Mouse (Mus musculus): ENCODE results near the gene Wwox.

Wwox gene

GRCm38 (mm10) chr8:115267196-115267595, 827.7 kb downstream of the Wwox start:
- DNase-seq, result peak; percentile 86

DNA sequence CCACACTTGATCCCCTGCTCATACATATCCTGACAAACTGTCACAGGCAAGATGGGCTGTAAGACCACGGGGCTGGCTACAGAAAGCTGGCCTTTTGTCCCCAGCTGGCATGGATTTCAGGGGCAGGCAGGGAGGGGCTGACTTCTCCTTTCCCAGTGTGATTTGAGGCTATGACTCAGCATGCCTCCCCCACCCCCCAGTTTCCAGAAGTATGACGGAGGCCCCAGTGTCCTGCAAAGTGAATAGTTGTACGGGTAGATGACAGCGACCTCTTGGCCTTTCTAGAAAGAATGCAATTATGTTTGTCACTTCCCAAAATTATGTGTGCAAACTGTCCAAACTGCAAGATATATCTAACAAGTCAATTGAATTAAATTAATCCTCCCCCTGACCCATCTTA, 830.1 kb downstream of the Wwox start:
- DNase-seq, result peak; percentile 82

DNA sequence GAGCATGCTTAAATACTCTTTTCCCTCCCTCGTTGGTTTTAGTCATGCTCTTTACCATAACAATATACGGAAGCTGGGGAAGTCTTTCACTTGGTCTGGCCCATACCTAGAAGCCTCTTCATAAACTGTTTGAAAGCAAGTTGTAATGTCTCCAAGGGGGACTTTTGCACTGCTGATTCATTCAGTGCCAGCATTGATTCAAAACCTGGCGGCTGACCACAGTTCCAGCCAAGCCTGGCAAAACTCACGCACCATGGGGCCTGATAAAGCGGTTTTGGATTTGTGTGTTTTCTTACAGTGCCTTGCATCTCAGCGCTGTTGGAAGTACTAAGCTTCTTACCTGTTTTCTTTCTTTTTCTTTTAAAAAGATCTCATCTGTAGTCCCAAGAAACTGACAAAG, 834.5 kb downstream of the Wwox start:
- peak; percentile 50 for DNase-seq

- peak; percentile 88 for DNase-seq
Observed at GRCm38 (mm10) chr8:115276281-115276680, 836.8 kb downstream of the Wwox start.

GRCm38 (mm10) chr8:115278291-115278690, 838.8 kb downstream of the Wwox start:
- DNase-seq, result peak; percentile 70

GRCm38 (mm10) chr8:115290224-115290623, 850.8 kb downstream of the Wwox start:
- peak; percentile 63 for DNase-seq

DNA sequence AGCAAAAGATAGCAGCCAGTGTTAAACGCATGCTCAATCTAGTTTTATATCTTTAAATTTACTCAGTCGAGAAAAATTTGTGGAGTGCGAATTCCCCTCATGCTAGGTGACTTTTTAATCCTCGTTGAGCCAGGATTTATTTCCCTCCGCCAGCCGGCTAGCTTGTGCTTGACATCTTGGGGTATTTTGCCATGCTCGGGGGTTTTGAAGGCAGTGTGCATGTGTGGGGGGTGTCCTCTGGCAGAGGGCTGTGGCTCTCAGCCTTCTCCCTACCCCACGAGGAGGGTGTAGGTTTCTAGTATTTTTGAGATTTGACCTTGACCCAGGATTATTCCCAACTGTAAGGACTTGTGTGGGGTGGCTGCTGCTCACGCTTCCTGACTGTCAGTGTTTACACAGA, 857.3 kb downstream of the Wwox start:
- DNase-seq, result peak; percentile 63

- DNase-seq, result peak; percentile 55
Observed at GRCm38 (mm10) chr8:115302484-115302883, 863.0 kb downstream of the Wwox start.

DNA sequence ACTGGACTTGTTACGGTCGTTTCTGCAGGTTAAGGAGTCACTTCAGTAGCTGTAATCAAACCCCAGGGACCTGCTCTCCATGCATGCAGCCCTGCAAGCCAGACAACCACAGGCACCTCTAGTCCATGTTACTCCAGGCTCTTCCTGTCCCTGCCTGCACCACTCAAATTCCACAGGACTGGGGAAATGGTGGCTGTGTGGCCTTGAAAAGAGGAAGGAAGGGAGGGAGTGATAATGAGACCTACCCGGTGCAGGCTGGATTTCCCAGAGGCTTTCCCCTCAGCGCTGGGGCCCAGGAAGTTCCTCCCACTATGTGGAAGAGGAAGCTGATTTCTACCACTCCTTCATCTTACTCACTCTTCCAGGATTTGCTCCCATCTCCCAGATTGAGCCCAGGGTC, 868.0 kb downstream of the Wwox start:
- DNase-seq, result peak; percentile 88

DNA sequence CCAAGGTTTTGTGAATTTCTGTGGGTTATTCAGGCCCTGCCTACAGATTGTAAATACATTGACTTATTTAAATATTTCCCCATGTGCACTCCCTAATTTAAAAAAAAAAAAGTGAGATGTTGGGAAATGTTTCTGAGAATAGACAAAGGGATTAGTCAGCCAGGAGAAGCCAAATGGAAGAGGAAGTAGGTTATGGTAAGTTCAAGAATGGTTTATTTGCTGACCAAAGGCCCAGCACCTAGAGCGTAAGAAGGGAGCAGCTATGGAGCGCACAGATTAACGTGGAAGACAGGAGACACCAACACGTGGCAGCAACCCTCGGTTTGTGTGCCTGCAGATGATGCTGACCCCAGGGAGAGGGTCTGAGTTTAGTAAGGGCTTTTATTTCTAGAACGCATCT, 871.5 kb downstream of the Wwox start:
- DNase-seq, result no peak

- DNase-seq, result no peak
Observed at GRCm38 (mm10) chr8:115312371-115312770, 872.9 kb downstream of the Wwox start.

- DNase-seq, result peak; percentile 92
Observed at GRCm38 (mm10) chr8:115322501-115322900, 883.0 kb downstream of the Wwox start.

- no peak for DNase-seq
Observed at GRCm38 (mm10) chr8:115330671-115331070, 891.2 kb downstream of the Wwox start.

GRCm38 (mm10) chr8:115333972-115334371, 894.5 kb downstream of the Wwox start:
- no peak for DNase-seq

GRCm38 (mm10) chr8:115336361-115336760, 896.9 kb downstream of the Wwox start:
- DNase-seq, result no peak

GRCm38 (mm10) chr8:115348704-115349103, 909.2 kb downstream of the Wwox start:
- DNase-seq, result no peak

GRCm38 (mm10) chr8:115350707-115351106, 911.3 kb downstream of the Wwox start:
- no peak for DNase-seq

DNA sequence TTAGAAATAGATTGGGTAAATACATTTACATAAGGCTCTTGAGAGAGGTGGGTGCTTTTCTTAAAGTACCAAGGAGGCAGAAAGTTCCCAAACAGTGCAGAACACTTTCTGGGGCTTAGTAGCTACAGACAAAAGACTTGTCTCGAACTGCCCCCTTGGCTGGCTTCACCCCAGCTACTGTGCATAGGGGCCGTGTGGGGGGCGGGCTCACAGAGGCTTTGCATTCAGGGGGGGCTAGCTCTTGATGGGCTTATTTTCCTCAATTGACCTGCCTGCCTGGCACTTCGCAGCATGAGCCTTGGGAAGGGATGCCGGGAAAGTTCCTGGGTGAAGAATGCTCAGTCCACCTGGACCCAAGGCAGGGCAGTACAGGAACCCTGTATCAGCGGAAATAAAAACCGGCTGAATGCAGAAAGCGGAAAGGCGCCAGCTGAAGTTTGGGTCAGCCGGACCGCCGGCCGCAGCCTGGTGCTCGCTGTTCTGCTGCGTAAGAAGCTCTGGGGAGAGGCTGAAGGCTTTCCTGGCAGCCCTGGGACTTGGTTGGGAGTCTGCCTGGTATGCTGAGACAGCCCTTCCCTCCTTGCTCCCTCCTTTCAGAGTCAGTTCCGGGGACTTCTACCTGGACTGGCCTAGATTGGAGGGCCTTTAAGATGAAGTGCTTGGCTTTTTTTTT, 918.3 kb downstream of the Wwox start:
- DNase-seq, result peak; percentile 79

- DNase-seq, result peak; percentile 72
Observed at GRCm38 (mm10) chr8:115358481-115358880, 919.0 kb downstream of the Wwox start.

DNA sequence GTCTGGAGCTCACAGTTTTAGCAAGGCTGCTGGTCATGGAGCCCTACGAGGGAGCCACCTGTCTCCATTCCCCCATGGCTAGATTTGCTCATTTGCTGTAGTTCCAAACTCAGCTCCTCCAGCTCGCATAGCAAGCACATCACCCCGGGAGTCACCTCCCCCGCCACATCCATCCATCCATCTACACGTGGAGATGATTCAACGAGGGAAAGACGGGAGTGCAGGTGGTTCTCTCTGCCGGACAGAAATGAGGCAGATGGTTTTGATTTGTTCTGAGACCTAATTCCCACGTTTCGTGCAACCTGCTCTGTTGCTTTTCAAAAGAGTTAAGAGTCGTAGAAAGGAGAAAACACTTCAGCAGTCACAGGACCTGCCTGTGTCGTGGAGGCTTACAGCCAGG, 920.2 kb downstream of the Wwox start:
- DNase-seq, result peak; percentile 23

- DNase-seq, result peak; percentile 78
Observed at GRCm38 (mm10) chr8:115362518-115362917, 923.1 kb downstream of the Wwox start.

DNA sequence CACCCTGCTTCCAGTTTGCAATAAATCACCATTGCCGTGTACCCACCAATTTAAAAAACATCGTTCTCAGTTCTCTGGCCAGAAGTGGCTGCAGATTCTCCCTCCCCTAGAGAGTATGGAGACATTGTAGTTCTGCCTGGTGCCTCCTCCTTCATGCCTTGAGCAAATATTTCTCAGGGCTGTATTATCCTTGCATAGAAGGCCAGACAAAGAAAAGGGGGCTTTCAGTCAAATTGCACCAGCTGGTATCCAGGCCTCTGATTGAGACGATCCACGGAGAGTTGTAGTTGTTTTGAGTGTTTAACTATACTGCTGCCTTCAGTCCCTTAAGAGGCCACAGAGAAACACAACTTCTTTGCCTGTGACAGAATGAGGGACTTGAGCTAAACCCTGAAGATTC, 935.5 kb downstream of the Wwox start:
- DNase-seq, result no peak

GRCm38 (mm10) chr8:115375361-115376047, 936.0 kb downstream of the Wwox start:
- DNase-seq, result peak; percentile 91

GRCm38 (mm10) chr8:115377321-115377720, 937.9 kb downstream of the Wwox start:
- no peak for DNase-seq

GRCm38 (mm10) chr8:115380017-115380416, 940.6 kb downstream of the Wwox start:
- no peak for DNase-seq

All from heart, adult 11 months (tissue).